Mouse (Mus musculus) ZHBTc4 (cell line): Measurements from ENCODE around the gene Prok1.

ENCODE experiments used
- DNase-seq: peaks from one replicate; pipeline ENCODE4 v3.0.0-alpha.2; 2011; ENCODE audit warnings: low read depth, low spot score

Gene Prok1

GRCm38 (mm10) chr3:107238051-107238450 lies 1.5 kb downstream of the Prok1 start:
- DNase-seq = no peak

- no peak for DNase-seq
These were observed 5.6 kb downstream of the Prok1 start for GRCm38 (mm10) chr3:107233945-107234344.

- DNase-seq = peak; percentile 84
These were observed 6.1 kb downstream of the Prok1 start for GRCm38 (mm10) chr3:107233351-107233813.

DNA sequence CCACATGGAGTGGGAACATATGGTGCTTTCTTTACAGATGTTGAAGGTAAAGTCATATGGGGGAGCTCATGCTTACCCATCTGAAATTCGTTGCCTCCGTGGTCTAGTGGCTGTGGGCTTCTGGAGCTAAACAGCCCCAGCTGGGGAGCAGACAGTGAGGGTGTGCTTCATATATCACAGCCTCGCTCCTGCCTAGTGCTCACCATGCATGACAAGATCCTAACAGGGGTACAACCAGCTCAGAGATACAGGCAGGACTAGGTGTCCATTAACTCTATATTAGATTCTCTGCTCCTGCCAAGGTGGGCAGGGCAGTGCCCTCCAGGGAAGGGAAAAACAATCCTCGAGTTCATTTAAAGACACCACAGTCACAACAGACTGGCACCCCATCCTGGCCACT lies 8.3 kb downstream of the Prok1 start:
- no peak for DNase-seq

DNA sequence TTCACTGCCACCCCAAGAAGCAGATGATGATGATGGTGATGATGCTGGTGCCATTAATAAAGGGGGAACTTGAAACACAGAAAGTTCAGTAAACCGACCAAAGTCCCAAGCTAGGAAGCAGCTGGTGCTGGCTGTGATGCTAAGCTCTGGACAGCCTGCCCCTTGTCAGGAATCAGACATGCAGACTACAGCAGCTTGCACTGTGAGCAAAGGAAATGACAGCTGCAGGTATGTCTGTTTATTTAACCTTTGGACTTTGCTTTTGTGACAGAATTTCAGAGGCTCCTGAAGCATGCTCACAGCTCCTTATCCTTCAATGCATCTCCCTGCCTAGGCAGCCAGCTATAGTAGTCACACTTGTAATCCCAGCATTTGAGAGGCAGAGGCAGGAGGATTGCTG lies 9.0 kb downstream of the Prok1 start, which contains the start of gene A630076J17Rik:
TSS of gene A630076J17Rik (plus strand) at position 88 of the 400 bp plus-strand sequence.
- DNase-seq = no peak

- no peak for DNase-seq
These were observed 9.7 kb downstream of the Prok1 start for GRCm38 (mm10) chr3:107229822-107230221.

DNA sequence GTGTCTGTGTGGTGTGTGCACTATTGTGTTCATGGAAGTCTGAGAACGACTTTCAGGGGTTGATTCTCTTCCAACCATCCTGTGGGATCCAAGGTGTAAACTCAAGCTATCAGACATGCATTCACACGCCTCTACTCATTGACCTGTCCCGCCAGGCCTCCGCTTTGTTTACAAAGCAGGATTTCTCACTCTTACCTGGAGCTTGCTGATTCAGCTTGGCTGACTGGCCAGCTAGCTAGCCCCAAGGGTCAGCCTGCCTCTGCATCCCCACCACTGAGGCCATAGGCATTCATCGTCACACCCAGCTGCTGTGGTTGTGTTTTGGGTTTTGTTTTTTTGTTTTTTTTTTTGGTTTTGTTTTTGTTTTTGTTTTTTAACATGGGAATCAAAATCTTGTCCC lies 10.3 kb downstream of the Prok1 start:
- DNase-seq = no peak

DNA sequence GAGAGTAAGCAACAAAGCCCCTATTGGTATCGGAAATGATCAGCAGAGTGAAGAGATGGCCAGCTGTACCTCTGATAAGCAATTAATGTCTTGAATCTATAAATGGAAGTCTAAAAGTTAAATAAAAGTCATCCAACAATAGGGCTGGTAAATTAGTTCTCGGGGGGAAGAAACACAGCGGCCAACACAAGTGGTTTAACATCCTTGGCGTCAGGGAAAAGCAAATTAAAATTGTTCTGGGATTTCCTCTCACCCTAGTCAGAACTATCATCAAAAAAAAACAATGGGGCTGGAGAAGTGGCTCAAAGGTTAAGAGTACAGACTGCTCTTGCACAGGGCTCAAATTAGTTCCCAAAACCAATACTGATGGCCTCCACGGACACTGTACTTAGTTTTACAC lies 13.7 kb downstream of the Prok1 start:
- DNase-seq = no peak

GRCm38 (mm10) chr3:107223230-107223629 lies 16.3 kb downstream of the Prok1 start:
- DNase-seq = no peak

DNA sequence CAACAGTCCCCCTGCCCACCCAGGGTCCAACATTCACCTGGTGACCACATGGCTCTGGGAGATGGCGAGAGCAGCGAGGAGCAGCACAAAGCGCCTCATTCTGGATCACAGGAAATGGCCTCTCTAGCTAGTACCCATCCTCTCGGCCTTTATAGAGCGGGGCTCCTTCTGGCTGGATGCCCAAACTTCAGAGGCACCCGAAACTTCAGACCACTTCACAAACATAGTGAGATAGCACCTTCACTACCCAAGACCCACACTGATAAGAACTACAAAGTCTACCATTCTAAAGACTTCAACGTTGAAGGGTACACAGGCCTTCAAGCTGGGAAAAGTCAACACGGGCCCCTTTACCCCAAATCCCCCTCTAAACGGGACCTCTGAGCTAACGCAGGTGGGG lies 17.9 kb downstream of the Prok1 start, which contains the start of gene Cym:
TSS of gene Cym (minus strand) at position 125 of the 400 bp plus-strand sequence.
- no peak for DNase-seq

- DNase-seq = no peak
These were observed 20.9 kb downstream of the Prok1 start for GRCm38 (mm10) chr3:107218572-107218971.

- DNase-seq = no peak
These were observed 22.4 kb downstream of the Prok1 start for GRCm38 (mm10) chr3:107217101-107217480.

DNA sequence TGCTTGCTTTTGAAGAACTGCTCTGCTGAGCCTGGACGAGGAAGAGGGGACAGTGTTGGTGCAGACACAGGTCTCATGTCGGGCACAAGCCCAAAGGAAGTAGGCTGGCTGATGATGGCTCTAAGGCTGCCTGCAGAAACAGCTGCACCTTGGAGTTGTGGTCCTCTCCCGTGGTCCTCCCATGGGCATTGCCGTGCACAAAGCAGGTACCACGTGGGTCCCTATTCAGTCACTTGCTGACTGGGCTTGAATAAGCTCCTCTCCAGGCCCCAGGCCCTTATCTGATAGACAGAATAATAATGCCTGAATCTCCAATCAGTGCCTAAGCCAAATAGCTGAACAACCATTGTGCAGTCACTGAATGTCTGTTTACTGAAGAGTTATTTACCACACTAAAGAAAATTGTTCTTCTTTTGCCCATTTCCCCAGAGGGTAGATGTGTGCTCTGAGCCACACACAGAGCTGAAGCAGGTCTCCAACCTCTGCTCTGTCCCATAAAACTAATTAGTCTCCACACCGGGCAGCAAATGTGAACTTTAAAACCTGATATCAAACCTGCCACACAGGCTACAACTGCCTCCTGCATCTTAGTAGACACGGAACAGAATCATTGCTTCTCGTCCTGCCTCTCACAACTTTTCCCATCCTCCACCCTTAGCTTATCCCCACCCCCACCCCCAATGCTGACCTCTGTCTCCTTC lies 23.0 kb downstream of the Prok1 start:
- DNase-seq = no peak

DNA sequence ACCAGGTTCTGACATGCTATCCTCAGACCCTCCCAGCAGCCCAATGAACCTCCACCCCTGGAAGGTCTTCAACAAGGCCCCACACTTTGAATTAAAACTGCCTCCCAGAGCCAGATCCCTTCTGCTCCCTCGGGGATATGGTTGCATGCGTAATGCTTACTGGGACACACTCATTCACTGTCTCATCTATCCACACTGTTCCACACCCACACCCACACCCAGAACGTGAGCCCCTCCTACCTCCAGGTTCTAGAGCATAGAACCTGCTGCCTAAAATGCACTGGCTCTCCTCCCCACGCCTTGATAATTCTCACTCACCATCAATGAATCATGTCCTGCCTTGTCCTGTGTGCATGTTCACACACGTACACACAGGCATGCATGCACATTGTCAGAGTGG lies 24.9 kb downstream of the Prok1 start:
- DNase-seq = no peak

DNA sequence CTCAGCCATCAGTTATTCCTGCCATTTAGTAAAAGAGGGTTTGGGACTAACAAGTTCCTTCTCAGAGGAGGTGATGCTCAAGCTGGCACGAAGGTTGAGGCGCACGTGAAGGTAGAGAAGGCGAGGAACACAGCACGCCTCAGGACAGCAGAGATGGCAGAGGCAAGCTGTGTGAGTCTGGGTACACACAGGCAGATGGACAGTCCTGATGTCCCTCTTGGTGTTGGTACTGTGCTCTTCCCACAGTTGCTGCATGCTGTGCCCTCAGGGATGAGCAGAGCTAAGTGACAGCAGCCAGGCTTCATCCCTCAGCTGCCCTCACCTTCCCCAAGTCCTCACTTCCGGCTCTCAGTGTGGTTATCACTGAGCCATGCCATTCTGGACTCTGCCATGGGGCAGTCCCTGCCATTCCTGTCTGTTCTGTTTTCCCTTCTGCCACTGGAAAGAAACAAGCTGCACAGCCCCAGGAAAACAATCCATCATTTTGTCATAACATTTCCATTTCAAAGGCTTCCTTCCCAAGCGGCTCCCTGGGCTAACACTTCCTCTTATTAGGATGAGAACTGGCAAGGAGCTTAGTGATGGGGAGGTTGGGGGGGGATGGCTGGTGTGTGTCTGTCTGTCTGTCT lies 31.8 kb downstream of the Prok1 start:
- no peak for DNase-seq

DNA sequence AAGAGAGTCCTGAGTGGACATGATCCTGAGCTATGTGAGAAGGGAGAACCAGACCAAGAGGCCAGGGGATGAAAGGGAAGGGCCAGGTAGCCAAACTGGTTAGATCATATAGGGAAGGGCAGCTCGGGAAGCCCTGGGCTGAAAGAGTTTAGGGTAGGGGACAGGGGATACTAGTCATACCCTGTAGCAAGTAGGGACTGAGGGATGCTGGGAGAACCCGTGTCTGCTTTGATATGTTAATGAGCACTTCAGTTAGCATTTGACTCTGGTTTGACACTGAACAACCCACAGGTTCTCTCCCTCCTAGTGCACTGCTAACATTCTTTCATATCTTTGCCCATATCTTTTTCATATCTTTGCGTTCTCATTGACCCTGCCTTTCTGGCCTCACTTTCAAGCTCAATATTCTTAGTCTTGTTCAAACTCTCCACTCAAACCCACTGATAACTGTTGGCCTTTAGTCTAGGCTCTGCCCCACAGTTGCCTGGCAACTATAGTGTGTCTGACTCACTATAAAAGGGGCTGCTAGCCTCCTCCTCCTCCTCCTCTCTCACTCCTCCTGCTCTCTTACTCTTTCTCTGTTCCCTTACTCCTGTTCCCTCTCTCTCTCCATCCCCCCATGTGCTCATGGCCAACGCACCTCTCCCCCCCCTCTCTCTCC lies 32.9 kb downstream of the Prok1 start:
- peak; percentile 33 for DNase-seq

GRCm38 (mm10) chr3:107205994-107206393 lies 33.5 kb downstream of the Prok1 start:
- DNase-seq = peak; percentile 75

- no peak for DNase-seq
These were observed 34.3 kb downstream of the Prok1 start for GRCm38 (mm10) chr3:107205170-107205569.

DNA sequence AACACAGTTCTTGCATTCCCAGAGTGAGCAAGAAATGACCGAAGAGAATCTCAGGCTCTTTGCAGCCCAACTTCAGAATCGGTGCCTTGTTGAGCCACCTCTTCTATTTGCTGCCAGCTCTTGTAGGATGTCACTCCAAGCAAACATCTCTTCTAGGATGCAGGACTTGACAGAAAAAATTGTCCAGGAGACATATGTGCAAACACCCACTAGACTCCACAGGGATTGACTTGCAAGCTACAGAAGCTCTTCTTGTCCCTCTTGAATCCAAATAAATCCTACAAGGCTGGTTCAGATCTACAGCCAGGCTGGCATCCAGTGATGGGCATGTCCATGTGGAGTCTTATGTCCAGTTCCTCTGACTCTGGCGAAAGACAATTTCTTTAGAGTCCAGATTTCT lies 35.1 kb downstream of the Prok1 start:
- no peak for DNase-seq

DNA sequence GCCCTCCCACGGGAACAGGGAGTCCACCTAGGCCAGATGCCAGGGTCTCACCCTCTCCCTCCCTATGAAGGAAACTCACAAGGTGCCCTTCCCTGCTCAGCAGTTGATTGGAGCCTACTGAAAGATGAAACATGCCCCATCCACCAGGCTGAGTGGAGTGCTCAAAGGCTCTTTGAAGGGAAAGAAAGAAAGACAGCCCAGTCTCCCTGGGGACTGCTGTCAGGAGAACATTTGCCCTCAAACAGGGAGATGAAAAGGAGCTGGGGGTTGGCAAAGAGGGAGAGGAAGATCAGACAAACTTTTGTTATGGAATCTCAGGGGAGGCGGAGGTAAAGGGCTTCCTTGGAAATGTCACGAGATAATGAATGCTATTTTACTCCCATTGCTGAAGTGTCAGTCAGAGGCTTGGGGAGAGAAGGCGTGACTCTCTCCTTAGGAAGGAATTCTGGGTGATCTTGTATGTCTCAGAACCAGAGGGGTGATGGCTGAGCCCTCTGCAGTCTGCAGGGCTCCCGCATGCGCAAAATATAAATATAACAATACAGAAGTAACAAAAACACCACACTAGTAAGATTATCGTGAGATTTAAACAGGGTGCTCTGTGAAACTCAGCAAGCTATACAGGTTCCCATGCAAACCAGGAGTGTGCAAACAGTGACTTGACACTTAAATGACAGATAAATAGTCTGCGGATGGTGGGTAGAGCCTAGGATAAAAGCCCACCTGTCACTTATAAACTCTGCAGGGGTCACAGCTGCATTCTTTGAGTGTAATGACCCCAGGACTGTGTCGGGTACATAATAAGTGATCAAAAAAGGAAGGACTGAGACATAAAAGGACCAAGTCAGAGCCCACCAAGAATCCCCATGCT lies 38.0 kb downstream of the Prok1 start:
- DNase-seq = peak; percentile 82

- peak; percentile 30 for DNase-seq
These were observed 51.1 kb downstream of the Prok1 start for GRCm38 (mm10) chr3:107188226-107188899.
